Mouse (Mus musculus): ENCODE data around the gene Nfic. TPM values are rescaled to one million over a fixed set of nuclear protein-coding genes. Genes with fewer than 3 reads are reported as not detected.

The Nfic gene
- total RNA-seq, 2 experiments from 2014 or later, result 219 to 237 TPM

GRCm38 (mm10) chr10:81393456-81394063, 61.9 kb downstream of the Nfic start:
- intact Hi-C loops (cut with DNase I), result loop anchor here (2.0 kb wide), 1 partner anchor 43 kb away; no protein-coding TSS in a partner anchor

GRCm38 (mm10) chr10:81392781-81393185, 62.7 kb downstream of the Nfic start, which contains the start of gene Smim24:
Smim24 (plus strand) TSS chr10:81393051.
- intact Hi-C loops (cut with DNase I), result loop anchor here (2.0 kb wide), 1 partner anchor 44 kb away; no protein-coding TSS in a partner anchor
- no peak for DNase-seq

More at GRCm38 (mm10) chr10:81393456-81394063, 61.9 kb downstream of the Nfic start:
- DNase-seq, result no peak

- intact Hi-C loops (cut with DNase I), result loop anchor here (2.0 kb wide), 1 partner anchor 45 kb away; no protein-coding TSS in a partner anchor
These were observed 63.2 kb downstream of the Nfic start for GRCm38 (mm10) chr10:81392270-81392669.

GRCm38 (mm10) chr10:81390678-81390965, 64.8 kb downstream of the Nfic start:
- no peak for DNase-seq
- intact Hi-C loops (cut with DNase I), result loop anchor here (2.0 kb wide), 1 partner anchor 60 kb away; no protein-coding TSS in a partner anchor

More at GRCm38 (mm10) chr10:81392270-81392669, 63.2 kb downstream of the Nfic start:
- no peak for DNase-seq

GRCm38 (mm10) chr10:81389801-81390677, 65.4 kb downstream of the Nfic start:
- intact Hi-C loops (cut with DNase I), result loop anchor here (2.0 kb wide), 1 partner anchor 61 kb away; no protein-coding TSS in a partner anchor
- peak; percentile 68 to 79 for DNase-seq

- DNase-seq, result no peak
- intact Hi-C loops (cut with DNase I), result no loop called here
These were observed 66.1 kb downstream of the Nfic start for GRCm38 (mm10) chr10:81389373-81389772.

- DNase-seq, result no peak
- intact Hi-C loops (cut with DNase I), result no loop called here
These were observed 66.9 kb downstream of the Nfic start, which contains the start of gene Gm48552 for GRCm38 (mm10) chr10:81388505-81389055. Gm48552 (plus strand) TSS chr10:81389005.

GRCm38 (mm10) chr10:81387716-81388115, 67.7 kb downstream of the Nfic start:
- intact Hi-C loops (cut with DNase I), result no loop called here
- no peak for DNase-seq

- intact Hi-C loops (cut with DNase I), result no loop called here
- DNase-seq, result no peak
These were observed 69.7 kb downstream of the Nfic start for GRCm38 (mm10) chr10:81385603-81386306.

GRCm38 (mm10) chr10:81384605-81384982, 70.8 kb downstream of the Nfic start:
- intact Hi-C loops (cut with DNase I), result no loop called here
- no peak for DNase-seq

- DNase-seq, result peak; percentile 98 to 99
- intact Hi-C loops (cut with DNase I), result no loop called here
These were observed 71.4 kb downstream of the Nfic start, which contains the start of the genes Dohh and Gm48551 for GRCm38 (mm10) chr10:81383802-81384604. Dohh (plus strand) TSS chr10:81384428. Gm48551 (plus strand) TSS chr10:81384466.

- no peak for DNase-seq
- intact Hi-C loops (cut with DNase I), result no loop called here
These were observed 73.4 kb downstream of the Nfic start for GRCm38 (mm10) chr10:81382039-81382438.

GRCm38 (mm10) chr10:81379809-81380378, 75.5 kb downstream of the Nfic start:
- intact Hi-C loops (cut with DNase I), result no loop called here

GRCm38 (mm10) chr10:81379183-81379553, 76.3 kb downstream of the Nfic start:
- no peak for DNase-seq
- intact Hi-C loops (cut with DNase I), result no loop called here

More at GRCm38 (mm10) chr10:81379809-81380378, 75.5 kb downstream of the Nfic start:
- DNase-seq, result no peak

- intact Hi-C loops (cut with DNase I), result no loop called here
- peak; percentile 100 for DNase-seq
These were observed 76.8 kb downstream of the Nfic start for GRCm38 (mm10) chr10:81378553-81379182.

- intact Hi-C loops (cut with DNase I), result no loop called here
These were observed 77.5 kb downstream of the Nfic start, which contains the start of gene Fzr1 for GRCm38 (mm10) chr10:81377793-81378552. Fzr1 (minus strand) TSS chr10:81378516.

GRCm38 (mm10) chr10:81377362-81377664, 78.1 kb downstream of the Nfic start:
- intact Hi-C loops (cut with DNase I), result no loop called here
- no peak for DNase-seq

More at GRCm38 (mm10) chr10:81377793-81378552, 77.5 kb downstream of the Nfic start, which contains the start of gene Fzr1:
- DNase-seq, result no peak

Data from gastrocnemius, postnatal 36 days (tissue).